Mouse (Mus musculus) megakaryocyte, embryonic 14.5 days (primary cell): ENCODE measurements around the gene Gm43738.

Experiments used
- FLI1 ChIP-seq: IDR thresholded peaks from 2 replicates; pipeline ENCODE4 v1.6.1; 2012; ENCODE audit warnings: low read length, inconsistent platforms, mixed read lengths
- GATA1 ChIP-seq: IDR thresholded peaks from 3 replicates; pipeline ENCODE4 v1.6.1; 2012; ENCODE audit warnings: mixed read lengths, low read length, inconsistent platforms, borderline replicate concordance

DNA sequence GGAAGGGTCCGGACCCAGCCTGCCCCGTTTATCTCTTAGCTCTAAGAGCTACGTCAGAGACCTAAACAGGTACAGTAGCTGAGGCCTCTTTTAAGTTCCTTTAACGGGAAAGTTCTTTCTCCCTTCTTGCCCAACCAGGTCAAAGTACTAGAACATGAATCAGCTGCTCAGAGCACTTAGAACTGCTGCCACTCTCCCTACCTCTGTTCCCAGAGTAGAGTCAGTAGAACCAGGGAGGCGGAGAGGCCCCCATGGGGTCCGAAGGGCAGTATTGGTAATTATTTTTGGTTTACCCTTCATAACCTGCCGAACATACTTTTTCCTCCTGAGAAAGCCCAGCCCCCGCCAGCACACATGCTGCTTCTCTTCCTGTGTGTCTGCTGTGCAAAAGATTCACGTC lies 23.5 kb downstream of the Gm43738 start:
- TF ChIP-seq GATA1 (no peak), FLI1 (no peak)
